Mouse (Mus musculus) small intestine, adult 2 months (tissue): ENCODE measurements around the gene Ets2.

ENCODE experiments used
- CTCF ChIP-seq: fragments of 200-500 bp; IDR thresholded peaks from 2 replicates; pipeline ENCODE4 v1.5.1; 2012; ENCODE audit warnings: low read depth, mild to moderate bottlenecking, control low read depth, inconsistent platforms, low read length, moderate library complexity, mixed read lengths; ENCODE audit not compliant: insufficient replicate concordance, insufficient read length; ENCODE audit errors: extremely low read depth
- POLR2A ChIP-seq: fragments of 200-500 bp; IDR thresholded peaks from 2 replicates; pipeline ENCODE4 v1.6.1; 2012; ENCODE audit warnings: low read depth, mild to moderate bottlenecking, control low read depth, inconsistent platforms, low read length, moderate library complexity

DNA sequence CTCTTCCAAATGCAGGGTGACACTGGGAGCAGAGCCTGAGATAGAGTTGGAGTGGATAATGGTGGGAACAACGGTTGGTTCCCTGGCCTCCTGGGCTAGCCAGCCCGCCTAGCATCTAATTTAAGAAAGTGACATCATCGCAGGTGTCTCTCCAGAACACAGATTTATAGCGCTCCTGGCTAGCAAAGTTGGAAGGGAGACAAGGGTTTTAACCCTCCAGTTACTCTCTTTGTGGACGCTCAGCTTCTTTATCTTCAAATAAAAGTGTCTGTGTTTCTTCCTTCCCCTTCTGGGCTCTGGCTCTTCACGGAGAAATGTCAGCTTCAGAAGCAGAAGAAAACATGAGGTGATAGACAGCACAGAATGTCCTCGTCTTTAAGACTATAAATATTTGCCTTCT, 51.4 kb downstream of the Ets2 start:
- TF ChIP-seq POLR2A, result no peak
- no peak for TF ChIP-seq CTCF
